Mouse (Mus musculus) thymus, adult 2 months (tissue): Measurements from ENCODE around the gene Slc37a4. TPM values are rescaled to one million over a fixed set of nuclear protein-coding genes. Genes with fewer than 3 reads are reported as not detected.
"Not testable (repeated sequence)": the region's sequence is repeated elsewhere in the genome, so short reads cannot be mapped to it uniquely, and the experiment has no call there.

Experiments used
- DNase-seq: peaks from one replicate; pipeline ENCODE4 v3.0.0; 2021
- H3K27ac ChIP-seq: fragments of 200-500 bp; 2 replicates; pipeline ENCODE4 v1.5.1; 2012; ENCODE audit warnings: low read length, control low read depth; ENCODE audit not compliant: control insufficient read depth, insufficient read depth
- H3K27me3 ChIP-seq: fragments of 200-500 bp; 2 replicates; pipeline ENCODE4 v1.6.1; 2012; ENCODE audit warnings: mild to moderate bottlenecking, low read length, moderate library complexity, mixed read lengths; ENCODE audit not compliant: control insufficient read depth, insufficient read depth
- H3K36me3 ChIP-seq: fragments of 200-500 bp; 2 replicates; pipeline ENCODE4 v1.6.1; 2012; ENCODE audit warnings: mild to moderate bottlenecking, low read length, moderate library complexity; ENCODE audit not compliant: control insufficient read depth, insufficient read depth
- H3K4me1 ChIP-seq: fragments of 200-500 bp; replicated peaks from 2 replicates; pipeline ENCODE4 v1.6.1; 2012; ENCODE audit warnings: low read length; ENCODE audit not compliant: control insufficient read depth, insufficient read depth
- H3K4me3 ChIP-seq: fragments of 200-500 bp; 2 replicates; pipeline ENCODE4 v1.5.1; 2012; ENCODE audit warnings: mild to moderate bottlenecking, low read length, control low read depth, moderate library complexity; ENCODE audit not compliant: control insufficient read depth, insufficient read depth
- CTCF ChIP-seq: fragments of 200-500 bp; IDR thresholded peaks from 2 replicates; pipeline ENCODE4 v1.5.1; 2012; ENCODE audit warnings: mild to moderate bottlenecking, control low read depth, low read length, moderate library complexity, borderline replicate concordance; ENCODE audit not compliant: control insufficient read depth, poor library complexity, insufficient read depth; ENCODE audit errors: extremely low read depth
- POLR2A ChIP-seq: fragments of 200-500 bp; IDR thresholded peaks from 2 replicates; pipeline ENCODE4 v1.6.1; 2012; ENCODE audit warnings: mild to moderate bottlenecking, low read length, control low read depth, moderate library complexity; ENCODE audit not compliant: control insufficient read depth, poor library complexity, insufficient read depth; ENCODE audit errors: extremely low read depth
- WGBS: fragments of 180-500 bp; shearing (Covaris S2); methylation state at CpG from one replicate; pipeline ENCODE4 v1.1.7; 2018; 5-methylcytosine and 5-hydroxymethylcytosine counted together
- polyA plus RNA-seq: library from polyadenylated mRNA; depleted of rRNA; stranded (reverse); fragments of >200 nt; gene quantifications from 2 replicates; pipeline ENCODE4 v1.2.3, GENCODE M21; 2012

Gene Slc37a4
- polyA plus RNA-seq, 1 experiment: 32.9 TPM

GRCm38 (mm10) chr9:44417892-44418363 lies 21.3 kb downstream of the Slc37a4 start:
- Histone ChIP-seq H3K27me3 (no peaks in the 10 kb centered on the region), H3K27ac (peak overlapping the region; percentile 63; the same call in 1 of the 2 replicates), H3K4me1 (peaks cover 9% of the 10 kb centered on the region), H3K36me3 (peaks cover 4% of the 10 kb centered on the region; the same call in 1 of the 2 replicates), H3K4me3 (peak overlapping the region; percentile 84)
- peak; percentile 92 for DNase-seq
- TF ChIP-seq POLR2A (no peak), CTCF (peak; percentile 87)
- WGBS: under 1% methylated on average over 38 of the region's 38 CpGs

GRCm38 (mm10) chr9:44418519-44419385 lies 22.1 kb downstream of the Slc37a4 start, which contains the start of gene Ccdc84:
TSS of gene Ccdc84 (minus strand) at chr9:44418569.
- Histone ChIP-seq H3K4me1 (peaks cover 6% of the 10 kb centered on the region), H3K36me3 (no peaks in the 10 kb centered on the region), H3K27ac (peak within 1 kb of the TSS; percentile 63; the same call in 1 of the 2 replicates), H3K27me3 (no peaks in the 10 kb centered on the region), H3K4me3 (peak within 1 kb of the TSS; percentile 84)
- TF ChIP-seq CTCF (no peak), POLR2A (no peak)
- WGBS: 71% methylated on average over 14 of the region's 14 CpGs
- no peak for DNase-seq

DNA sequence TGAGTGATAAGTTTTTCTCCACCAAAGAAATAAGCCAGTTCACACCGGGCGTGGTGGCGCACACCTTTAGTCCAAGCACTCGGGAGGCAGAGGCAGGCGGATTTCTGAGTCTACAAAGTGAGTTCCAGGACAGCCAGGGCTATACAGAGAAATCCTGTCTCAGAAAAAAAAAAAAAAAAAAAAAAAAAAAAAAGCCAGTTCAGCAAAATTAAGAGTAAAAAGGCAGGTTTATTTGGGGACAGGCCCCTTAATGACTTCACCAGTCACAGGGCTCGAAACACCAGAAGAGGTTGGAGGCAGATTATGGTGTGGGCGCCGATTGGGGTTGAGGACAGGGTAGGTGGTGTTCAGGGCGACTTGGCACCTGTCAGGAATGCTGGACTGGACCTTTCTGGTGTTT lies 23.1 kb downstream of the Slc37a4 start:
- DNase-seq, H3K4me3 ChIP-seq, H3K36me3 ChIP-seq, H3K27me3 ChIP-seq, H3K4me1 ChIP-seq, H3K27ac ChIP-seq: not testable (repeated sequence)
- WGBS: 97% methylated on average over 9 of the region's 9 CpGs

GRCm38 (mm10) chr9:44420280-44420898 lies 23.7 kb downstream of the Slc37a4 start:
- 74% methylated on average over 5 of the region's 5 CpGs for WGBS
- no peak overlapping the region for H3K4me3 ChIP-seq
- H3K36me3 ChIP-seq: no peaks in the 10 kb centered on the region
- no peaks in the 10 kb centered on the region for H3K27me3 ChIP-seq
- no peak overlapping the region for H3K27ac ChIP-seq
- DNase-seq: no peak
- TF ChIP-seq POLR2A (no peak), CTCF (no peak)
- H3K4me1 ChIP-seq: peaks cover 6% of the 10 kb centered on the region

GRCm38 (mm10) chr9:44423576-44423975 lies 26.9 kb downstream of the Slc37a4 start:
- 83% methylated on average over 4 of the region's 4 CpGs for WGBS
- H3K27me3 ChIP-seq: no peaks in the 10 kb centered on the region
- no peak overlapping the region for H3K27ac ChIP-seq
- H3K4me3 ChIP-seq: no peak overlapping the region
- no peaks in the 10 kb centered on the region for H3K4me1 ChIP-seq
- DNase-seq: no peak
- TF ChIP-seq CTCF: no peak
- TF ChIP-seq POLR2A: no peak
- H3K36me3 ChIP-seq: no peaks in the 10 kb centered on the region

GRCm38 (mm10) chr9:44432577-44433185 lies 36.0 kb downstream of the Slc37a4 start:
- DNase-seq: no peak
- no peak for TF ChIP-seq POLR2A
- no peak for TF ChIP-seq CTCF
- no peaks in the 10 kb centered on the region; the same call in 1 of the 2 replicates for H3K4me1 ChIP-seq
- no peak overlapping the region for H3K27ac ChIP-seq
- 51% methylated on average over 5 of the region's 5 CpGs for WGBS
- no peaks in the 10 kb centered on the region for H3K27me3 ChIP-seq
- no peak overlapping the region for H3K4me3 ChIP-seq
- H3K36me3 ChIP-seq: no peaks in the 10 kb centered on the region
